Mouse (Mus musculus) heart, postnatal 0 days (tissue): Measurements from ENCODE around the gene Pdgfc.

Experiments
- CTCF ChIP-seq: IDR thresholded peaks from 2 replicates; pipeline ENCODE4 v1.5.1; 2016; ENCODE audit warnings: antibody characterized with exemption, control low read depth, low read depth
- EP300 ChIP-seq: IDR thresholded peaks from 2 replicates; pipeline ENCODE4 v1.6.1; 2016; ENCODE audit warnings: antibody characterized with exemption, low read depth

- no peak for TF ChIP-seq CTCF
- no peak for TF ChIP-seq EP300
Measured at GRCm38 (mm10) chr3:81017385-81018051, 18.7 kb upstream of the Pdgfc start.
